Mouse (Mus musculus): ENCODE measurements at regions not wholly inside any gene's neighbourhood (a gene's known extent, or its start where the extent isn't known, plus 50 kb on each side); places are given as distances from the start of the nearest gene placed in this dataset.

DNA sequence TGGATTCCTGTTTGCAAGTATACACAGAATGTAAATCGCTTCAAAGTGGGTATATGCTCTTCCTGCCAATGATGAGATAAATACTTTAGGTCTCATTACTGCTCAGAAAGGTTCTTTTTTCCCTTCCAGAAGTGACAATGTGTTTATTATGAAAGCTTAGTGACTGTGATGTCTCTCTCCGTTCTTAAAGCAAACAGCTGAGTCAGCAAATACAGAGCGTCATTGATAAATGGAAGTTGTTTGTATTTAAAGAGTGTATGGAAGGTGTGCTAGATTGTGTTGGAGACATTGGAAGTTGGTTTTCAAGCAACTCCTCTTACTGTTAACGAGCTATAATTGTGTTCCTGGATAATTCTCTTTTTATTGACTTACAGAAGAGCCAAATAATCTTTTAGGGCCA lies 408.0 kb downstream of the Prr30 start:
- H3K4me1 ChIP-seq (replicated peaks): no peaks in the 10 kb centered on the region
- H3K27me3 ChIP-seq: no peaks in the 10 kb centered on the region
- H3K36me3 ChIP-seq: no peaks in the 10 kb centered on the region
- H3K9me3 ChIP-seq (replicated peaks): no peaks in the 10 kb centered on the region
- whole genome bisulfite sequencing: 80% methylated on average over 4 of the region's 4 CpGs
- no peak overlapping the region for H3K4me3 ChIP-seq
- H3K4me2 ChIP-seq: no peak overlapping the region
- no peak overlapping the region for H3K27ac ChIP-seq
- ATAC-seq (replicated peaks; ENCODE audit: insufficient number of reproducible peaks, insufficient read depth, low FRiP score, low read depth): no peak
- no peak overlapping the region for H3K9ac ChIP-seq

- Histone ChIP-seq H3K4me2 (no peak overlapping the region), H3K9me3 (replicated peaks) (no peaks in the 10 kb centered on the region), H3K27ac (no peak overlapping the region), H3K9ac (no peak overlapping the region), H3K4me3 (no peak overlapping the region), H3K36me3 (no peaks in the 10 kb centered on the region), H3K4me1 (replicated peaks) (no peaks in the 10 kb centered on the region), H3K27me3 (no peaks in the 10 kb centered on the region)
- 69% methylated on average over 3 of the region's 3 CpGs for WGBS
- ATAC-seq (replicated peaks; ENCODE audit: insufficient number of reproducible peaks, insufficient read depth, low FRiP score, low read depth): no peak
Observed at GRCm38 (mm10) chr14:100781882-100782281, 418.2 kb downstream of the Prr30 start.

DNA sequence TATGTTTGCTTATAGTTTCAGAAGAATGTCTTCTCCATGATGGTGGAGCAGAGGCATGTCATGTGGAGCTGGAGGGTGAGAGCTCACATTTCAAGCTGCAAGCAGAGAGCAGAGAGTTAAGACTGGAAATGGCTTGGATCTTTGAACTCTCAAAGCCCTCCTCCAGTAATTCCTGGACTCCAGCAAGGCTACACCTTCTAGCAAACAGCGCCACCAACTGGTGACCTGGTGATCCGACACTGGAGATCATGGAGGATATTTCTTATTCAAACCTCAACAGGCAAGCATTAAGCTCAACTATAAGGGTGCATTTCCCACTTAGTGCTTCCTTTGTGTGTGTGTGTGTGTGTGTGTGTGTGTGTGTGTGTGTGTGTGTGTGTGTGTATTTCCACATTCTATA lies 446.2 kb downstream of the Prr30 start:
- no peaks in the 10 kb centered on the region for H3K9me3 ChIP-seq (replicated peaks)
- no peak for ATAC-seq (replicated peaks; ENCODE audit: insufficient number of reproducible peaks, insufficient read depth, low FRiP score, low read depth)
- no peak overlapping the region for H3K4me3 ChIP-seq
- H3K4me1 ChIP-seq (replicated peaks): peaks cover 11% of the 10 kb centered on the region
- H3K27ac ChIP-seq: no peak overlapping the region
- H3K4me2 ChIP-seq: no peak overlapping the region
- H3K9ac ChIP-seq: no peak overlapping the region
- WGBS: 40% methylated on average over 2 of the region's 2 CpGs
- H3K27me3 ChIP-seq: no peaks in the 10 kb centered on the region
- H3K36me3 ChIP-seq: no peaks in the 10 kb centered on the region

- Histone ChIP-seq H3K4me2 (no peak overlapping the region), H3K4me1 (replicated peaks) (peaks cover 11% of the 10 kb centered on the region), H3K9me3 (replicated peaks) (no peaks in the 10 kb centered on the region), H3K4me3 (no peak overlapping the region), H3K36me3 (no peaks in the 10 kb centered on the region), H3K27ac (no peak overlapping the region), H3K9ac (no peak overlapping the region), H3K27me3 (no peaks in the 10 kb centered on the region)
- no peak for ATAC-seq (replicated peaks; ENCODE audit: insufficient number of reproducible peaks, insufficient read depth, low FRiP score, low read depth)
- 74% methylated on average over 10 of the region's 10 CpGs for WGBS
Observed at GRCm38 (mm10) chr14:100752746-100753145, 447.4 kb downstream of the Prr30 start.

GRCm38 (mm10) chr14:100749737-100750541 lies 450.2 kb downstream of the Prr30 start:
- H3K36me3 ChIP-seq: no peaks in the 10 kb centered on the region
- peak overlapping the region; percentile 54 for H3K4me3 ChIP-seq
- peak; percentile 99 for ATAC-seq (replicated peaks; ENCODE audit: insufficient number of reproducible peaks, insufficient read depth, low FRiP score, low read depth)
- H3K27ac ChIP-seq: peak overlapping the region; percentile 94
- peak overlapping the region; percentile 78 for H3K4me2 ChIP-seq
- no peaks in the 10 kb centered on the region for H3K27me3 ChIP-seq
- peak overlapping the region; percentile 64 for H3K9ac ChIP-seq
- WGBS: 6% methylated on average over 19 of the region's 19 CpGs
- H3K9me3 ChIP-seq (replicated peaks): no peaks in the 10 kb centered on the region
- H3K4me1 ChIP-seq (replicated peaks): peaks cover 11% of the 10 kb centered on the region

GRCm38 (mm10) chr14:100735276-100735675 lies 450.8 kb upstream of the Klf12 start:
- H3K9me3 ChIP-seq (replicated peaks): no peaks in the 10 kb centered on the region
- H3K27me3 ChIP-seq: no peaks in the 10 kb centered on the region
- ATAC-seq (replicated peaks; ENCODE audit: insufficient number of reproducible peaks, insufficient read depth, low FRiP score, low read depth): no peak
- H3K27ac ChIP-seq: no peak overlapping the region
- no peak overlapping the region for H3K9ac ChIP-seq
- no peaks in the 10 kb centered on the region for H3K4me1 ChIP-seq (replicated peaks)
- no peaks in the 10 kb centered on the region for H3K36me3 ChIP-seq
- WGBS: 68% methylated on average over 4 of the region's 4 CpGs
- H3K4me3 ChIP-seq: no peak overlapping the region
- H3K4me2 ChIP-seq: no peak overlapping the region

DNA sequence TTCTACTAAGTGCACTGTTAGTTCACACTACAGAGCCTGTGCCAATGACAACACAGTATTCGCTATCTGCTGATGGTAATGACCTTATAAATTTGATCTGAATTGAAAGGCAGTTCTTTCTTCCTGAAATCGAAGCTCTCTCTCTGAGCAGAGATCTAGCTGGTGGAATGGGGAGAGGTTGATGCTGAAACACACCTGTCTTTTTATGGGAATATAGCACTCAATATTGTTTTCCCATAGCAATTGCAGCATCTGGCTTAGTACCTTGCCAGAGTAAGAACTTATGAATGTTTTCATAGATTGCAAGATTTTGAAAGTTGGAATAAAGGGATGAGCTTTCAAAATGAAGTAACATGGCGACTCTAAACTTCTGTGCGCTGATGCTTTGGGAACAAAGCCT lies 444.0 kb upstream of the Klf12 start:
- ATAC-seq (replicated peaks; ENCODE audit: insufficient number of reproducible peaks, insufficient read depth, low FRiP score, low read depth): no peak
- H3K4me1 ChIP-seq (replicated peaks): 0 out of 2 replicates have a peak, but pooled peaks cover 2% of the 10 kb centered on the region
- WGBS: 71% methylated on average over 4 of the region's 4 CpGs

GRCm38 (mm10) chr14:100727701-100728100 lies 443.2 kb upstream of the Klf12 start:
- Histone ChIP-seq H3K27me3 (no peaks in the 10 kb centered on the region), H3K4me3 (no peak overlapping the region), H3K9me3 (replicated peaks) (no peaks in the 10 kb centered on the region), H3K4me1 (replicated peaks) (0 out of 2 replicates have a peak, but pooled peaks cover 2% of the 10 kb centered on the region), H3K36me3 (no peaks in the 10 kb centered on the region), H3K27ac (no peak overlapping the region), H3K4me2 (no peak overlapping the region), H3K9ac (no peak overlapping the region)
- WGBS: 69% methylated on average over 2 of the region's 2 CpGs
- no peak for ATAC-seq (replicated peaks; ENCODE audit: insufficient number of reproducible peaks, insufficient read depth, low FRiP score, low read depth)

More for the DNA sequence above, 444.0 kb upstream of the Klf12 start:
- H3K4me3 ChIP-seq: no peak overlapping the region
- no peaks in the 10 kb centered on the region for H3K27me3 ChIP-seq
- H3K9me3 ChIP-seq (replicated peaks): no peaks in the 10 kb centered on the region
- no peak overlapping the region for H3K27ac ChIP-seq
- no peaks in the 10 kb centered on the region for H3K36me3 ChIP-seq
- H3K4me2 ChIP-seq: no peak overlapping the region
- H3K9ac ChIP-seq: no peak overlapping the region

DNA sequence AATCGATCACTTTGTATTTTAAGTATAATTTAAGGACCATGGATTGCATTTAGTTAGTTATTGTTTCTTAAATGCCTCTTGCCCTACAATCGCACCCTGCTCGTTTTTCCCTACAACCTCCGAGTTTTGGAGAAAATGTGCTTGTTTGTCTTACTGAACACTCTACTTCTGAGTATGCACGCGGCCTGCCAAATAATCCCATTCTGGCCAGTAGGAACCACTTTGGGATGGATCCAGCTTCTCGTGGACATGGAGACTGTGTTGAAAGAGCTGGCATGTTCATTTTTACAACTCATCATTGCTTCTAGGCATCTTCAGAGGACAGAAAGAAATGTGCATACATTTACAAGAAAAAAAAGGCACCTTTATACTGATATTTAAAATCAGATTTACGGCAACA lies 440.5 kb upstream of the Klf12 start:
- Histone ChIP-seq H3K27me3 (no peaks in the 10 kb centered on the region), H3K4me2 (no peak overlapping the region), H3K9me3 (replicated peaks) (no peaks in the 10 kb centered on the region), H3K36me3 (no peaks in the 10 kb centered on the region), H3K4me1 (replicated peaks) (0 out of 2 replicates have a peak, but pooled peaks cover 2% of the 10 kb centered on the region), H3K27ac (no peak overlapping the region), H3K9ac (no peak overlapping the region), H3K4me3 (no peak overlapping the region)
- ATAC-seq (replicated peaks; ENCODE audit: insufficient number of reproducible peaks, insufficient read depth, low FRiP score, low read depth): no peak
- 77% methylated on average over 8 of the region's 8 CpGs for WGBS

DNA sequence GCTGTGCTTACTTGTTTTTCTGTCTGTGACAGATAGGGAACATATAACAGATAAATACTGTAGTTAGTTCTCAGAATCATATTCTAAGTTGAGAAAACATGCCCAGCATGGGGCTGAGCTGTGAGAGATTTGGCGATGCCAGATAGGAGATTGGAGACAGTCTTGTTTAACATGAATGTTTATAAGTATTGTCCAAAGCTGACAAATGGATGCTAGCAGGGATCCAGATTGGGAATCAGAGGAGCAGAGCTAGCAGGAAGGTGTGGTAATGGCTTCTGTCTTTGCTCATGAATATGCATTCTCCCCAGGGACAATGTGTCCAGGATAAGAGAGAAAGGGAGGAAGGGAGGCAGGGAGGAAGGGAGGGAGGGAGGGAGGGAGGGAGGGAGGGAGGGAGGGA lies 436.2 kb upstream of the Klf12 start:
- ATAC-seq (replicated peaks; ENCODE audit: insufficient number of reproducible peaks, insufficient read depth, low FRiP score, low read depth): no peak
- Histone ChIP-seq H3K9me3 (replicated peaks) (no peaks in the 10 kb centered on the region), H3K4me1 (replicated peaks) (no peaks in the 10 kb centered on the region), H3K4me3 (no peak overlapping the region), H3K9ac (no peak overlapping the region), H3K4me2 (no peak overlapping the region), H3K27ac (no peak overlapping the region), H3K36me3 (no peaks in the 10 kb centered on the region), H3K27me3 (no peaks in the 10 kb centered on the region)
- WGBS: 55% methylated on average over 1 of the region's 1 CpGs

- WGBS: 82% methylated on average over 2 of the region's 2 CpGs
Observed at GRCm38 (mm10) chr14:100714952-100715351, 430.5 kb upstream of the Klf12 start.

DNA sequence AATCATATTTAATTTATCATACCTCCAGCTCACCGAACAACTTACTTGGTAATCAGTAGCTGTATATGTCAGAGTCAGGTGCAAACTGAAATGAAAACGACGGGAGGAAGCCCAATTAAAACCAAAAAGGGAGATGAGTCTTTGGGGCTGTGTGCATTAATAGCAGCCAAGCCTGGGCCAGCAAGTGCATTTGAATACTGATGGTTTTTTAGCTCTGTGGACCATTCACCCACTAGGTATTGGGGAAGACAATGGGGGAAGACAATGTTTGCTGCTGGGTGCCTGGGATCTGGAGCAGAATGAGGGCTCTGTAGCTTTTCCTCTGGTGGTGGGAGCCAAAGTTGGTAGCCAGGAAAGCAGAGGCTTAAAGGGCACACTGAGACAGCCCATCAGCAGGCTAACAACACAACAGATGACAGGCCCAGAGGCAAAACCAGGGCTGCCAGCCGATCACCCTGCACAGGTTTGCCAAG lies 429.6 kb upstream of the Klf12 start:
- no peak overlapping the region for H3K9ac ChIP-seq
- ATAC-seq (replicated peaks; ENCODE audit: insufficient number of reproducible peaks, insufficient read depth, low FRiP score, low read depth): no peak
- no peaks in the 10 kb centered on the region for H3K36me3 ChIP-seq
- no peak overlapping the region for H3K4me2 ChIP-seq
- H3K4me3 ChIP-seq: no peak overlapping the region
- no peaks in the 10 kb centered on the region for H3K4me1 ChIP-seq (replicated peaks)
- H3K9me3 ChIP-seq (replicated peaks): no peaks in the 10 kb centered on the region
- H3K27ac ChIP-seq: no peak overlapping the region
- no peaks in the 10 kb centered on the region for H3K27me3 ChIP-seq
- 82% methylated on average over 4 of the region's 4 CpGs for WGBS

More at GRCm38 (mm10) chr14:100714952-100715351, 430.5 kb upstream of the Klf12 start:
- Histone ChIP-seq H3K27ac (no peak overlapping the region), H3K27me3 (no peaks in the 10 kb centered on the region), H3K4me2 (no peak overlapping the region), H3K4me1 (replicated peaks) (no peaks in the 10 kb centered on the region), H3K36me3 (no peaks in the 10 kb centered on the region), H3K4me3 (no peak overlapping the region), H3K9me3 (replicated peaks) (no peaks in the 10 kb centered on the region), H3K9ac (no peak overlapping the region)
- no peak for ATAC-seq (replicated peaks; ENCODE audit: insufficient number of reproducible peaks, insufficient read depth, low FRiP score, low read depth)
